Mouse (Mus musculus) embryonic facial prominence, embryonic 11.5 days (tissue): Measurements from ENCODE around the gene Ikzf3. TPM values are rescaled to one million over a fixed set of nuclear protein-coding genes. Genes with fewer than 3 reads are reported as not detected.

Experiments used
- ATAC-seq: fragments of 200-750 bp; cut with Nextera tagmentation; replicated peaks from 2 replicates; pipeline ENCODE4 v1.8.0; 2017; ENCODE audit warnings: low read depth; ENCODE audit not compliant: insufficient number of reproducible peaks, low FRiP score, low TSS enrichment
- DNase-seq: peaks from one replicate; pipeline ENCODE4 v3.0.0-alpha.2; 2015; ENCODE audit warnings: low spot score
- H3K27ac ChIP-seq: fragments of 300-500 bp; sonication (generic); replicated peaks from 2 replicates; pipeline ENCODE4 v1.5.1; 2014; ENCODE audit warnings: mild to moderate bottlenecking, low read depth, low read length, control low read depth
- H3K27me3 ChIP-seq: fragments of 300-500 bp; sonication (generic); 2 replicates; pipeline ENCODE4 v1.6.1; 2014; ENCODE audit warnings: mild to moderate bottlenecking, low read length, moderate library complexity, mixed read lengths; ENCODE audit not compliant: control insufficient read depth, insufficient read depth
- H3K36me3 ChIP-seq: fragments of 300-500 bp; sonication (generic); replicated peaks from 2 replicates; pipeline ENCODE4 v1.6.1; 2014; ENCODE audit warnings: low read depth, mild to moderate bottlenecking, low read length, moderate library complexity, mixed read lengths; ENCODE audit not compliant: control insufficient read depth, insufficient read depth
- H3K4me1 ChIP-seq: fragments of 300-500 bp; sonication (generic); 2 replicates; pipeline ENCODE4 v1.6.1; 2014; ENCODE audit warnings: low read length, mixed read lengths; ENCODE audit not compliant: control insufficient read depth, insufficient read depth
- H3K4me2 ChIP-seq: fragments of 300-500 bp; sonication (generic); 2 replicates; pipeline ENCODE4 v1.6.1; 2014; ENCODE audit warnings: low read depth, mild to moderate bottlenecking, control low read depth, low read length, moderate library complexity
- H3K4me3 ChIP-seq: fragments of 300-500 bp; sonication (generic); 2 replicates; pipeline ENCODE4 v1.5.1; 2014; ENCODE audit warnings: low read depth, low read length, control low read depth
- H3K9ac ChIP-seq: fragments of 300-500 bp; sonication (generic); replicated peaks from 2 replicates; pipeline ENCODE4 v1.6.1; 2014; ENCODE audit warnings: mild to moderate bottlenecking, control low read depth, low read length
- H3K9me3 ChIP-seq: fragments of 300-500 bp; sonication (generic); replicated peaks from 2 replicates; pipeline ENCODE4 v1.6.1; 2016; ENCODE audit warnings: mild to moderate bottlenecking, low read length, inconsistent platforms, mixed read lengths; ENCODE audit not compliant: control insufficient read depth
- WGBS: fragments of 180-500 bp; shearing (Covaris S2); extraction: QIAGEN DNeasy Blood & Tissue Kit; methylation state at CpG from one replicate; pipeline ENCODE4 v1.1.7; 2014; 5-methylcytosine and 5-hydroxymethylcytosine counted together
- polyA plus RNA-seq: library from polyadenylated mRNA; unstranded; fragments of >200 nt; fragmentation: Nextera tagmentation; extraction: Ambion mirVana; gene quantifications from 2 replicates; pipeline ENCODE4 v1.2.1, GENCODE M21; 2014

Ikzf3 gene
- polyA plus RNA-seq, 1 experiment from 2014 or later: 0.07 TPM

- no peaks in the 10 kb centered on the region for H3K4me1 ChIP-seq
- no peak overlapping the region for H3K4me3 ChIP-seq
- H3K36me3 ChIP-seq: no peaks in the 10 kb centered on the region
- no peak for DNase-seq
- no peak overlapping the region for H3K4me2 ChIP-seq
- H3K27me3 ChIP-seq: no peaks in the 10 kb centered on the region
- no peak overlapping the region for H3K9ac ChIP-seq
- no peaks in the 10 kb centered on the region for H3K9me3 ChIP-seq
- no peak overlapping the region for H3K27ac ChIP-seq
- 63% methylated on average over 4 of the region's 4 CpGs for WGBS
- ATAC-seq: no peak
These were observed 20.7 kb downstream of the Ikzf3 start for GRCm38 (mm10) chr11:98525140-98525539.

- DNase-seq (peak; percentile 56), ATAC-seq (no peak)
- no peak overlapping the region for H3K27ac ChIP-seq
- no peak overlapping the region for H3K4me3 ChIP-seq
- H3K9me3 ChIP-seq: no peaks in the 10 kb centered on the region
- H3K4me1 ChIP-seq: no peaks in the 10 kb centered on the region; the same call in 1 of the 2 replicates
- no peak overlapping the region for H3K9ac ChIP-seq
- no peaks in the 10 kb centered on the region for H3K27me3 ChIP-seq
- H3K4me2 ChIP-seq: no peak overlapping the region
- H3K36me3 ChIP-seq: no peaks in the 10 kb centered on the region
- 29% methylated on average over 10 of the region's 10 CpGs for WGBS
These were observed 25.4 kb downstream of the Ikzf3 start for GRCm38 (mm10) chr11:98520468-98520867.

- Histone ChIP-seq H3K27me3 (no peaks in the 10 kb centered on the region), H3K27ac (no peak overlapping the region), H3K9me3 (no peaks in the 10 kb centered on the region), H3K36me3 (no peaks in the 10 kb centered on the region), H3K9ac (no peak overlapping the region), H3K4me2 (no peak overlapping the region), H3K4me1 (no peaks in the 10 kb centered on the region), H3K4me3 (no peak overlapping the region)
- WGBS: 74% methylated on average over 6 of the region's 6 CpGs
- DNase-seq (no peak), ATAC-seq (no peak)
These were observed 32.4 kb downstream of the Ikzf3 start for GRCm38 (mm10) chr11:98513356-98513936.

- no peaks in the 10 kb centered on the region for H3K36me3 ChIP-seq
- WGBS: 93% methylated on average over 13 of the region's 13 CpGs
- H3K4me2 ChIP-seq: no peak overlapping the region
- H3K9me3 ChIP-seq: no peaks in the 10 kb centered on the region
- no peaks in the 10 kb centered on the region for H3K27me3 ChIP-seq
- H3K4me3 ChIP-seq: no peak overlapping the region
- H3K9ac ChIP-seq: no peak overlapping the region
- no peak overlapping the region for H3K27ac ChIP-seq
- no peak for DNase-seq
- no peak for ATAC-seq
- H3K4me1 ChIP-seq: no peaks in the 10 kb centered on the region
These were observed 33.0 kb downstream of the Ikzf3 start for GRCm38 (mm10) chr11:98512881-98513280.

- 86% methylated on average over 8 of the region's 8 CpGs for WGBS
- Histone ChIP-seq H3K9ac (no peak overlapping the region), H3K4me3 (no peak overlapping the region), H3K36me3 (no peaks in the 10 kb centered on the region), H3K4me2 (no peak overlapping the region), H3K27ac (no peak overlapping the region), H3K4me1 (no peaks in the 10 kb centered on the region), H3K9me3 (no peaks in the 10 kb centered on the region), H3K27me3 (no peaks in the 10 kb centered on the region)
- DNase-seq (no peak), ATAC-seq (no peak)
These were observed 35.7 kb downstream of the Ikzf3 start for GRCm38 (mm10) chr11:98510125-98510524.

GRCm38 (mm10) chr11:98509434-98509833 lies 36.4 kb downstream of the Ikzf3 start:
- Histone ChIP-seq H3K9me3 (no peaks in the 10 kb centered on the region), H3K9ac (no peak overlapping the region), H3K4me3 (no peak overlapping the region), H3K4me2 (no peak overlapping the region), H3K27me3 (no peaks in the 10 kb centered on the region), H3K27ac (no peak overlapping the region), H3K4me1 (no peaks in the 10 kb centered on the region), H3K36me3 (no peaks in the 10 kb centered on the region)
- WGBS: 73% methylated on average over 7 of the region's 7 CpGs
- DNase-seq (no peak), ATAC-seq (no peak)

- Histone ChIP-seq H3K36me3 (no peaks in the 10 kb centered on the region), H3K27ac (no peak overlapping the region), H3K4me1 (no peaks in the 10 kb centered on the region), H3K4me2 (no peak overlapping the region), H3K9me3 (no peaks in the 10 kb centered on the region), H3K9ac (no peak overlapping the region), H3K4me3 (no peak overlapping the region), H3K27me3 (no peaks in the 10 kb centered on the region)
- ATAC-seq (no peak), DNase-seq (peak; percentile 10)
- WGBS: 61% methylated on average over 3 of the region's 3 CpGs
These were observed 40.9 kb downstream of the Ikzf3 start for GRCm38 (mm10) chr11:98504926-98505325.

GRCm38 (mm10) chr11:98497388-98498288 lies 48.2 kb downstream of the Ikzf3 start:
- Histone ChIP-seq H3K4me2 (0 out of 2 replicates have a peak overlapping the region, but pooled peaks have one; percentile 7), H3K9me3 (no peaks in the 10 kb centered on the region), H3K36me3 (no peaks in the 10 kb centered on the region), H3K4me3 (no peak overlapping the region), H3K9ac (no peak overlapping the region), H3K4me1 (no peaks in the 10 kb centered on the region), H3K27ac (no peak overlapping the region), H3K27me3 (no peaks in the 10 kb centered on the region)
- DNase-seq (peak; percentile 43), ATAC-seq (no peak)
- WGBS: 35% methylated on average over 22 of the region's 22 CpGs
